Mouse (Mus musculus) left cerebral cortex, adult 11 months (tissue): ENCODE results near the gene Cep72.
"Not testable (repeated sequence)": the region's sequence is repeated elsewhere in the genome, so short reads cannot be mapped to it uniquely, and the experiment has no call there.

Source experiments
- DNase-seq: peaks from one replicate; pipeline ENCODE4 v3.0.0; 2022; ENCODE audit warnings: low spot score

The Cep72 gene

GRCm38 (mm10) chr13:74061613-74062377 lies at the start of gene Cep72:
Cep72 (minus strand) TSS chr13:74062299.
- DNase-seq = peak; percentile 66

DNA sequence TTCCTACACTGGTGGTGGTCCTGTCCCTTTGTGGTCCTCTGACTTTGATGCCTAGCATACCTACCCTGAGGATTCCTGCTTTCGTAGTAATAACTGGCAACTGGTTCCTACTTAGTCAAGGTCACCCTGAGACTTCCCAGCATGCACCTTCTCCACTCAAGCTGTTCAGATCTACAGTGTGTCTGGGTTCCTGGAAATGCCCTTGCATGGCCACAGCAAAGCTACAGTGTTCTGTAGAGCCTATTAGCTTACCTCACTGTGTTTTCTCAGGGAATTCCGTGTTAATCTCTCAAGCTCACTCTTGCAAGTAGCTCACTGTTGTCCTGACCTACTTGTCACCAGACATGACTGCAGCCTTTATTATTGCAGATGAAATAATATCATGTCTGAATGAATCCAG lies 45.3 kb upstream of the Cep72 start:
- DNase-seq = no peak

GRCm38 (mm10) chr13:74104417-74104816 lies 42.3 kb upstream of the Cep72 start:
- no peak for DNase-seq

GRCm38 (mm10) chr13:74102831-74103582 lies 40.9 kb upstream of the Cep72 start:
- no peak for DNase-seq

DNA sequence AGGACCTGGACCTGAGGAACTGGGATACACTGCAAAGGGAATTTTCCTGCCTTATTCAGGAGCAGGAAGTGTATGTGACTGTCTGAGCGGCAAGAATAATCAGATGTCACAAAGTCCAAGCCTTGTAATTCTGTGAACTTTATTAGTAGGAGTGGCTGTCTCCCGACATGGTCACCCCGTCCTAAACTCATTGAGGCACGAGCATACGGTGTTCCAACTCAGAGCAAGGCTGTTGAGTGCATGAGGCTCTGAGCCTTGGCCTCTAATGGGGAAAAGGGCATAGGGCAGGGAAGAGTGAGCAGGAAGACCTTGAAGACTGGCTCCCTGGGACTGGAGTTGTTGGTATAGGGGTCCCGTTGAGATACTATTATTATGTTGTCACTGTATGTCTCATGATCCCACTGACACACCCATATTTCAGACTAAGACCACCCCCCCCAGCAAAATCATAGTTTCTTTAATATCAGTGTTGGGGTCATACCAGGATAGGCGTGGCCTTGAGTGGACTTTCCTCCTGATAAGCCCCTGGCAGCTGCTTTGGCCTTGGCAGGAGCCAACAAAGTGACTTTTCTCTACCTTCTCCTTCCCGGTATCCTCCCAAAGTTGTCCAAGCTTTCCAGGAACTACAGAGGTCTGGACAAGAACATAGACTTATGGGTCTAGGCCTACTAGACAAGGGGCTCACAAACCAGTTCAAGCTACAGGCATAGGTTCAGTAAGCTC lies 40.2 kb upstream of the Cep72 start:
- no peak for DNase-seq

DNA sequence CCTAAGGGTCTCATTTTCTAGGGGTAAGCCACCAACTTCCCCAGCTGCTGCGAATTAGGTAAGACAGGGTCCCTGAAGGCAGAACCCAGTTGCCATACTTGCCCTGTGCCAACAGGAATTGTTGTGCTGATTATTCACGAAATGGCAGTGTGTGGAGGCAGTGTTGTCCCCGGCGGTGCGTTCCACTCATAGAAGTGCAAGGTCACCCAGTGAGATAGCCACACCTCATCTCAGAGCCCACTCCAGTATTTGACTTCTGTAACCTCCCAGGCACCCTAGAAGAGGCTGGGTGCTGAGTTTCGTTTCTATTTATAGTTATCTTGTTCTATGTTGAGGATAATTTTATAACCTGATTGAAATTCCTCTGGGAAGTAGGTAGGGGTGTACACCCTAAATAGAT lies 36.8 kb upstream of the Cep72 start:
- no peak for DNase-seq

DNA sequence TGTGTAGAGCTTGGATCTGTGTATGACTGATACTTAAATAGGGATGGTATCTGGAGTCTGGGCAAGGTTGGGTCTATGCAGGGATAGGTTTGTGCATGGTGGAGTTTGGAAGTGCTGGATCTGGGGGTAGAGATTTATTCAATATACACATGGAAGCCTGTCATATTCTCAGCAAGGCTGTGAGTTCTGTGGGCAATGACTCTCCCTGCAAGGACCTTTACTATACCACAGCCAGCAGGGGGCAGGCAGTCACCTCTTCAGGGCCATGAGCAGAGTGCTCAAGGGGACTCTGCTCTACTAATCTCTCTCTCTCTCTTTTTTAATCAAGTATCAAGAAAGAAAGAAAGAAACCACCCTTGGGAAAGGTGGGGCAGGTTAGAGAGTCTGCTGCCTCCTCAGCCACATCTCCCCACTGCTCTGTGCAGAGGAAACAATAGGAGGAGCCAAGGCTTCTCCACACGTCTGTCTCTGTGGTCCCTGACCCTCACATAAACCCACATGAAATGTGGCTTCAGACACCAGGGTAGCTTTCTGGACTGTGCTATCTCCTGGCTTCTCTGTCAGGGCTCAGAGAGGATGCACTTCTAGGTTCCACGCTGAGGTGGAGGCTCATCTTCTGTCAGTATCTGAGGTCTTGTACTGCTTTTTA lies 34.7 kb upstream of the Cep72 start:
- DNase-seq = peak; percentile 34

DNA sequence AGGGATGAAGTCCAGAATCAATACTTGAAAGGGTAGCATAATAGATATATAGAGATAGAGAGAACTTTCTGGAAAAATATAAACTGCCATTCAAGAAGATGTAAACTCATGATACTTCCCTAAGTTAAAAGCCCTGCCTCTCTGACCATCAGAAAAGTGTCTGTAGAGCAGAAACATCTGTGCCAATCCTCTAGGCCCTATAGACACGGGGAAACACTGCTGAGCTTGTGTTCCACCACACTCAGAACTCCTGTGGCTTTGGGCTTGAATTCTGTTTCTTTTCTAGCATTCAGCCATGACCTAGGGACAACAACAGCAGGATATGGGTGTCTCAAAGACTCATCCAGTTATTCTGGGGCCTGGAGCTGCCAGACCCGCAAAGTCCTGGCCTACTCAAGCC lies 33.8 kb upstream of the Cep72 start:
- no peak for DNase-seq

DNA sequence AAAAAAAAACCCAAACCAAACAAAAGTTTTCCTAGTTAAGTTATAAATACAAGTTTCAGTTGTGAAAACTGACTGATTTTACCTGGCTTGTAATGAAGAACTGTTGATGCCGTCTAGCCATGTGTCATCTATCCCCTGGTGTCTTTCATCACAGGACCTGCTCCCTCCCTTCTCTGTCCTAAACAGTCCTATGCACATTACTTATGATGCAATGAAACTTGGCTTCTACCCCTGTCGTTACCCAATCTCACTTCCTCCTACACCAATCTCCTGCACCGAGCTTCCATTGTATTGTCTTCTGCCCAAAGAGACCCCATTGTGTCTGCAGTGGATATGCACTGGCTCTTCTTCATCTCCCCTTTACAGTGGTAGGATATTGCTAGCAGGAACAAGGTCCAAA lies 28.2 kb upstream of the Cep72 start:
- no peak for DNase-seq

GRCm38 (mm10) chr13:74073369-74073768 lies 11.3 kb upstream of the Cep72 start:
- DNase-seq = no peak

GRCm38 (mm10) chr13:74071714-74072113 lies 9.6 kb upstream of the Cep72 start:
- DNase-seq = no peak

DNA sequence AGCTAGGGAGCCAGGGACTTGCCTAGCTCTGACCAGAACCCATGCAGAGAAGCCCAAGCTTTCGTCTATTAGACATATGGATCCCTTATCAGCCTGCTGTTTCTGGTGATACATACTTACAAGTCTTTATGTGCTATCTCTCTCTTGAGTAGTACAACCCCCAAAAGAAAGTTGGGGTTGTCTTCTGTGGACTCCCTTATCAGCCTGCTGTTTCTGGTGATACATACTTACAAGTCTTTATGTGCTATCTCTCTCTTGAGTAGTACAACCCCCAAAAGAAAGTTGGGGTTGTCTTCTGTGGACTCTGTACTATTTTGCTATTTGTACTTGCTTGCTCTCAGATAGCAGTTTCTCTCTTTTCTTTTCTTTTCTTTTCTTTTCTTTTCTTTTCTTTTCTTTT lies 9.1 kb upstream of the Cep72 start:
- not testable (repeated sequence) for DNase-seq

GRCm38 (mm10) chr13:74066576-74066975 lies 4.5 kb upstream of the Cep72 start:
- no peak for DNase-seq

- DNase-seq = no peak
Observed at GRCm38 (mm10) chr13:74063340-74064050, 1.4 kb upstream of the Cep72 start.

DNA sequence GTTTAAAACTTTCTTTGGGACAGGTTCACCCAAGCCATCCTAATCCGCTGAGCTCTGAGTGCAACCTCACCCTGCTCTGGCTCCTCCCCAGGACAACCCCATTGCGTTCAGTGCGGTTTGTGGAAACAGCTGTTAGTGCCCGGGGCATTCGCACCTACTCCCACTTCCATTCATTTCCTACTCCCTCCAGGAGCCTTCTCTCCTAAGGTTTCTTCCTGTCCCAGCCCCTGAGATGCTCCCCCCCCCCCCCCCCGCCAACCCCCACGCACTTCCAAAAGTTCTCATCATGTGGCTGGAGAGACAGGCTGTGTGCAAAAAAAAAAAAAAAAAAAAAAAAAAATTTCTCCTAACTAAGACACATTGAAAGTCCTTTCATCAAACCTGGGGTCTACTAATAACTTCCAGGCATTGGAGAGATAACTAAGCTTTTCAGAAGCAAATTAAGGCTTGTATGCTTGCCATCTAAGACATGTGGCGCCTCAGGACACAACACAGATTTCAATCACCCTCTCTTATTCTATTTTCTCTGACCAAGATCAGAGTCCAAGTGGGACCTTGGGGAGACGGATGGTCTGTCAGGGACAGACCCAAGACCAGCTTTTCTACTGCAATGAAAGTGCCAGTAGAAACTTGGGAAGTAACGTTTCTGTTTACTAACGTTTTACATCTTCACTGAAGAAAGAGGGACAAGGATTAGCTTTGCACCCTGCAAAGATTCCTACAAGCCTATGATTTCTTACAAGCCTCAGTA lies 454 bp upstream of the Cep72 start:
- no peak for DNase-seq

DNA sequence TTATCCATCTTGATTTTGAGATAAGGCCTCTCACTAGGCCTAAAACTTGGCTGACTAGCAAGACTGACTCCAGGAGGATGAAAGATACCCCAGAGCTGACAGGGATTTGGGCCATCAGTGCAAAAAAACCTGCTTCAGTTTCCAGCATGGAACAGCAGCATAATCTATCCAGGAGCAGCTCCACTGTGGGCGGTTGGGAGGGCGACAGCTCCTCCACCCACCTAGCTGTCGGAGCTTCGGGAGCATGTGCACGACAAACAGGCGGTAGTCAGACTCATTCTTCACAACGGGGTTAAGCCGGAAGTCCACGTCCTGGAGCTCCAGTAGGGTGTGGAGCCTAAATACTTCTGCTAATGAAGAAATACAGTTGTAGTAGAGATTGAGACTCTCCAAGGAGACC lies 4.0 kb downstream of the Cep72 start:
- DNase-seq = no peak

GRCm38 (mm10) chr13:74056194-74056593 lies 5.9 kb downstream of the Cep72 start:
- no peak for DNase-seq

GRCm38 (mm10) chr13:74039926-74040325 lies 22.2 kb downstream of the Cep72 start:
- no peak for DNase-seq

- DNase-seq = no peak
Observed at GRCm38 (mm10) chr13:74035776-74036175, 26.3 kb downstream of the Cep72 start.

DNA sequence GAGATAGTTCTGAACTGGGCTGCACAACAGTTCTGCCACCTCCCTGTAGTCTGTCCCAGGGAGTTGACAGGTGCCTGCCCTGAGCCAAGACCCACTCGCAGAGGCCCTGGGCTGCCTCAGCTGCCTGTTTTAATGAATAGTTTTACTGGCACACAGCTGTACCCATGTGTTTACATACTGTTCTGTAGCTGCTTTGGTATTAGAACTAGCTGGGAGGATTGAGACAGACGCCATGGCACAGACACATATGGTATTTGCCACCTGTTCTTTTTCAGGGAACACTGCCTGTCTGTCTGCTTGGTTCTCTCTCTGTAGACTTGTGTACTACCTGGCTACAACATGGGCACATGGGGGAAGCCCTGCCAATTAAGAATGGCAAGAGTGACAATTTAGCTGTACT lies 27.3 kb downstream of the Cep72 start:
- no peak for DNase-seq

DNA sequence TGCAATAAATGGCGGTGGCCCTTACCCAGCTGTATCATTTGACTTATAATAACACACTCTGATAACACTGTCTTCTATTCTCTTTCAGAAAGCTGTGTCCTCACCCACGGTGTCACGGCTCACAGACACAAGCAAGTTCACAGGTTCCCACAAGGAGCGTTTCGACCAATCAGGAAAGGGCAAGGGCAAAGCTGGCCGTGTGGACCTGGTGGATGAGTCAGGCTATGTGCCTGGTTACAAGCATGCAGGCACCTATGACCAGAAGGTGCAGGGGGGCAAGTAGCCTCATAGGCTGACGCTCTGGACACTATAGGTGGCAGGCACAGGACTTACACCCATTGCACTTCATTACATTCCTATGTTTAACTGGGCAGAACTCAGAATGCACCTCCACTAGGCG lies 31.0 kb downstream of the Cep72 start:
- DNase-seq = no peak
